In genomic region chr17:45903294-45903693, GRCm38 (mm10) we compare ENCODE assay signal across 28 mouse cellular contexts.
DNase-seq lines count a peak whose midpoint lies in the region; ATAC-seq and TF ChIP-seq lines count a peak whose summit lies in the region.
"Had no signal": no experiment of that assay in that cellular context is flagged by ENCODE, and none has a peak within 500 bp of the region (broad histone marks: within the 10 kb centered on the region; RNA-seq: fewer than 3 reads in every experiment).

No protein-coding gene starts in this region.

- H3K27ac ChIP-seq in gastrocnemius, adult 2 months: peak overlapping the region; percentile 87
- peak overlapping the region; percentile 53 for H3K27ac ChIP-seq in heart, embryonic 15.5 days
- H3K27ac ChIP-seq: embryonic facial prominence, embryonic 13.5 days; hindbrain, embryonic 13.5 days; limb, embryonic 12.5 days; liver, embryonic 15.5 days; neural tube, embryonic 15.5 days had no signal

- H3K9me3 ChIP-seq in heart, embryonic 15.5 days (replicated peaks): no peaks in the 10 kb centered on the region
- H3K9me3 ChIP-seq: hindbrain, embryonic 13.5 days; liver, embryonic 15.5 days; neural tube, embryonic 15.5 days had no signal

- H3K4me2 ChIP-seq in heart, embryonic 15.5 days: peak overlapping the region; percentile 14; the same call in 1 of the 2 replicates
- H3K4me2 ChIP-seq: embryonic facial prominence, embryonic 13.5 days; hindbrain, embryonic 13.5 days; limb, embryonic 12.5 days; liver, embryonic 15.5 days; lung, embryonic 14.5 days; neural tube, embryonic 15.5 days had no signal

- H3K36me3 ChIP-seq in heart, embryonic 15.5 days: no peaks in the 10 kb centered on the region
- H3K36me3 ChIP-seq: embryonic facial prominence, embryonic 13.5 days; hindbrain, embryonic 13.5 days; limb, embryonic 12.5 days; liver, embryonic 15.5 days; neural tube, embryonic 15.5 days had no signal

- no peak for TF ChIP-seq CTCF in gastrocnemius, adult 2 months (IDR thresholded peaks at IDR 0.05)

- WGBS in heart, embryonic 15.5 days: 61% methylated on average over 9 of the region's 9 CpGs

- H3K4me3 ChIP-seq in gastrocnemius, adult 2 months: no peak overlapping the region
- no peak overlapping the region for H3K4me3 ChIP-seq in heart, embryonic 15.5 days
- H3K4me3 ChIP-seq: embryonic facial prominence, embryonic 13.5 days; hindbrain, embryonic 13.5 days; limb, embryonic 12.5 days; liver, embryonic 15.5 days; neural tube, embryonic 15.5 days had no signal

- DNase-seq in gastrocnemius, adult 2 months: peak; percentile 84
- no peak for DNase-seq in gastrocnemius, postnatal 4 days (ENCODE audit: low spot score in 2 of 2)
- DNase-seq in gastrocnemius, adult 8-10 months (ENCODE audit: low spot score in 2 of 2): peak; percentile 40 to 64
- DNase-seq in gastrocnemius, postnatal 36 days: peak; percentile 28 to 53
- DNase-seq in thymus, postnatal 36 days: no peak
- DNase-seq in ovary, postnatal 10 days (ENCODE audit: low spot score): no peak
- DNase-seq: adrenal gland, postnatal 14 days; cerebellum, adult 11-12 months; cerebellum, adult 9-11 months; embryo, embryonic 11 days; kidney, adult 11 months; kidney, postnatal 14 days; layer of hippocampus, adult 9-11 months; lung, embryonic 14.5 days; lung, postnatal 14 days; midbrain, embryonic 14.5 days; right cerebral cortex, postnatal 25 days; spleen, adult 18-20 months; thymus, postnatal 14 days had no signal

- intact Hi-C loops in gastrocnemius, adult 2 months (cut with DNase I): loop anchor here (5.0 kb wide), 1 partner anchor 124 kb away; no protein-coding TSS in a partner anchor
- intact Hi-C loops in gastrocnemius, postnatal 36 days (cut with DNase I): no loop called here

- H3K27me3 ChIP-seq in heart, embryonic 15.5 days: no peaks in the 10 kb centered on the region
- H3K27me3 ChIP-seq: embryonic facial prominence, embryonic 13.5 days; hindbrain, embryonic 13.5 days; limb, embryonic 12.5 days; liver, embryonic 15.5 days; neural tube, embryonic 15.5 days; Patski had no signal

- H3K9ac ChIP-seq in heart, embryonic 15.5 days: no peak overlapping the region
- H3K9ac ChIP-seq: embryonic facial prominence, embryonic 13.5 days; hindbrain, embryonic 13.5 days; limb, embryonic 12.5 days; liver, embryonic 15.5 days; lung, embryonic 14.5 days; neural tube, embryonic 15.5 days had no signal

- peak; percentile 70 for ATAC-seq in heart, embryonic 15.5 days (replicated peaks; ENCODE audit: insufficient number of reproducible peaks, insufficient read depth, low FRiP score, low read depth)
- no peak for ATAC-seq in erythroblast, adult 5-6 weeks (replicated peaks; ENCODE audit: low FRiP score, poor library complexity, severe bottlenecking)
- ATAC-seq: forebrain, embryonic 14.5 days; Patski had no signal

- peaks cover 21% of the 10 kb centered on the region for H3K4me1 ChIP-seq in heart, embryonic 15.5 days (replicated peaks)
- H3K4me1 ChIP-seq: limb, embryonic 12.5 days; liver, embryonic 15.5 days; neural tube, embryonic 15.5 days had no signal

Comparison
In these comparisons a context has a peak if more than half of its experiments do, and no peak if none do; other contexts are left out.
1. DNase-seq: peak in gastrocnemius, adult 2 months (single experiment), gastrocnemius, adult 8-10 months (2 of 2) and gastrocnemius, postnatal 36 days (2 of 2); none in gastrocnemius, postnatal 4 days (0 of 2), thymus, postnatal 36 days (0 of 2) and ovary, postnatal 10 days (single experiment).